In genomic region chr9:71591938-71592548, GRCm38 (mm10) we compare ENCODE assay signal across 7 mouse cellular contexts. TPM values are rescaled to one million over a fixed set of nuclear protein-coding genes. Genes with fewer than 3 reads are reported as not detected.
DNase-seq lines count a peak whose midpoint lies in the region; ATAC-seq lines count a peak whose summit lies in the region.

TSS of gene Myzap (minus strand) at chr9:71592360.

- H3K4me1 ChIP-seq in embryonic facial prominence, embryonic 11.5 days (ENCODE audit: control insufficient read depth, insufficient read depth, low read length), result no peaks in the 10 kb centered on the region
- H3K4me1 ChIP-seq in limb, embryonic 13.5 days, result peaks cover 24% of the 10 kb centered on the region
- H3K4me1 ChIP-seq in midbrain, embryonic 16.5 days (ENCODE audit: control insufficient read depth, insufficient read depth, low read length), result peaks cover 3% of the 10 kb centered on the region; the same call in 1 of the 2 replicates

- no peaks in the 10 kb centered on the region for H3K36me3 ChIP-seq in embryonic facial prominence, embryonic 11.5 days (replicated peaks; ENCODE audit: control insufficient read depth, insufficient read depth, low read depth, low read length)
- H3K36me3 ChIP-seq in limb, embryonic 13.5 days, result no peaks in the 10 kb centered on the region
- H3K36me3 ChIP-seq in midbrain, embryonic 16.5 days (ENCODE audit: control insufficient read depth, insufficient read depth, low read length), result no peaks in the 10 kb centered on the region

- peak within 1 kb of the TSS; percentile 52 for H3K4me3 ChIP-seq in embryonic facial prominence, embryonic 11.5 days (ENCODE audit: low read depth, low read length)
- H3K4me3 ChIP-seq in limb, embryonic 13.5 days, result peak within 1 kb of the TSS; percentile 67
- H3K4me3 ChIP-seq in midbrain, embryonic 16.5 days (ENCODE audit: low read depth, low read length), result peak within 1 kb of the TSS; percentile 57

- 1% methylated on average over 29 of the region's 29 CpGs for WGBS in embryonic facial prominence, embryonic 11.5 days
- under 1% methylated on average over 29 of the region's 29 CpGs for WGBS in limb, embryonic 13.5 days
- 2% methylated on average over 29 of the region's 29 CpGs for WGBS in midbrain, embryonic 16.5 days

- DNase-seq in adrenal gland, postnatal 14 days, result peak; percentile 96
- DNase-seq in embryonic facial prominence, embryonic 11.5 days (ENCODE audit: low spot score), result peak; percentile 87
- DNase-seq in kidney, adult 11 months, result peak; percentile 86
- DNase-seq in spleen, postnatal 10 days (ENCODE audit: low spot score in 2 of 2), result peak; percentile 65 to 89

- no peaks in the 10 kb centered on the region for H3K9me3 ChIP-seq in embryonic facial prominence, embryonic 11.5 days (replicated peaks; ENCODE audit: control insufficient read depth, low read length)
- H3K9me3 ChIP-seq in limb, embryonic 13.5 days, result no peaks in the 10 kb centered on the region
- H3K9me3 ChIP-seq in midbrain, embryonic 16.5 days (replicated peaks; ENCODE audit: control insufficient read depth, low read length, poor library complexity, severe bottlenecking), result no peaks in the 10 kb centered on the region

- no peaks in the 10 kb centered on the region for H3K27me3 ChIP-seq in embryonic facial prominence, embryonic 11.5 days (ENCODE audit: control insufficient read depth, insufficient read depth, low read length)
- peaks cover 21% of the 10 kb centered on the region for H3K27me3 ChIP-seq in limb, embryonic 13.5 days
- H3K27me3 ChIP-seq in midbrain, embryonic 16.5 days (ENCODE audit: control insufficient read depth, insufficient read depth, low read depth, low read length), result no peaks in the 10 kb centered on the region; the same call in 1 of the 2 replicates

- ATAC-seq in embryonic facial prominence, embryonic 11.5 days (replicated peaks; ENCODE audit: insufficient number of reproducible peaks, low FRiP score, low TSS enrichment, low read depth), result peak; percentile 87
- peak; percentile 99 for ATAC-seq in granulocyte monocyte progenitor cell, adult 5-6 weeks (replicated peaks; ENCODE audit: poor library complexity, severe bottlenecking)
- ATAC-seq in limb, embryonic 13.5 days (ENCODE audit: low FRiP score, low read depth), result peak; percentile 90
- peak; percentile 84; the same call in 1 of the 2 replicates for ATAC-seq in midbrain, embryonic 16.5 days

- H3K4me2 ChIP-seq in embryonic facial prominence, embryonic 11.5 days (ENCODE audit: low read depth, low read length), result peak within 1 kb of the TSS; percentile 86
- peak within 1 kb of the TSS; percentile 89 for H3K4me2 ChIP-seq in limb, embryonic 13.5 days (replicated peaks)
- H3K4me2 ChIP-seq in midbrain, embryonic 16.5 days (ENCODE audit: low read length), result peak within 1 kb of the TSS; percentile 93

- peak within 1 kb of the TSS; percentile 61 for H3K9ac ChIP-seq in embryonic facial prominence, embryonic 11.5 days (replicated peaks; ENCODE audit: low read length)
- H3K9ac ChIP-seq in limb, embryonic 13.5 days, result peak within 1 kb of the TSS; percentile 78
- H3K9ac ChIP-seq in midbrain, embryonic 16.5 days (ENCODE audit: low read depth, low read length), result peak within 1 kb of the TSS; percentile 71

- no peak within 1 kb of the TSS for H3K27ac ChIP-seq in embryonic facial prominence, embryonic 11.5 days (replicated peaks; ENCODE audit: low read depth, low read length)
- no peak within 1 kb of the TSS for H3K27ac ChIP-seq in limb, embryonic 13.5 days
- H3K27ac ChIP-seq in midbrain, embryonic 16.5 days (ENCODE audit: low read length), result no peak within 1 kb of the TSS

RNA-seq across cellular contexts. Expression of gene Myzap, which starts in this region (rescaled TPM):
- total RNA-seq in adrenal gland, postnatal 14 days (2021), result 9.4 and 15.2 TPM in 2 replicates
- polyA plus RNA-seq in embryonic facial prominence, embryonic 11.5 days (2014; fragmentation: Nextera tagmentation; extraction: Ambion mirVana), result 7.0 and 8.5 TPM in 2 replicates
- total RNA-seq in granulocyte monocyte progenitor cell, adult 5-6 weeks (2014; fragmentation: Nextera tagmentation), result not detected in 2 replicates
- total RNA-seq in granulocyte monocyte progenitor cell, adult 5-6 weeks (2017), result 0.34 TPM in 1 of 2 replicates, not detected in the other
- 14.1 and 14.8 TPM in 2 replicates for polyA plus RNA-seq in limb, embryonic 13.5 days (2015; fragmentation: Nextera tagmentation; extraction: Ambion mirVana)
- 2.5 and 2.6 TPM in 2 replicates for polyA plus RNA-seq in midbrain, embryonic 16.5 days (2015; fragmentation: Nextera tagmentation; extraction: Ambion mirVana)

Comparison
In these comparisons a context has a peak if more than half of its experiments do, and no peak if none do; other contexts are left out.
1. Peak in ATAC-seq in granulocyte monocyte progenitor cell, adult 5-6 weeks; RNA of the gene not detected or under 1 TPM.